Mouse (Mus musculus) ovary, postnatal 14 days (tissue): ENCODE data around the gene Sytl1.

Experiments
- DNase-seq: peaks from one replicate; pipeline ENCODE4 v3.0.0; 2022; ENCODE audit warnings: low spot score

The Sytl1 gene

GRCm38 (mm10) chr4:133278067-133278466 is 15.2 kb upstream of the Sytl1 start:
- DNase-seq: no peak

GRCm38 (mm10) chr4:133277104-133278026 is 14.5 kb upstream of the Sytl1 start, which contains the start of gene Tmem222:
Tmem222 (minus strand) TSS chr4:133277792.
- peak; percentile 94 for DNase-seq

- no peak for DNase-seq
Observed at GRCm38 (mm10) chr4:133270929-133271328, 8.0 kb upstream of the Sytl1 start.

GRCm38 (mm10) chr4:133269596-133269995 is 6.7 kb upstream of the Sytl1 start:
- no peak for DNase-seq

GRCm38 (mm10) chr4:133268931-133269330 is 6.0 kb upstream of the Sytl1 start:
- DNase-seq: no peak

- DNase-seq: no peak
Observed at GRCm38 (mm10) chr4:133266248-133266880, 3.5 kb upstream of the Sytl1 start.

- no peak for DNase-seq
Observed at GRCm38 (mm10) chr4:133265759-133266158, 2.8 kb upstream of the Sytl1 start.

GRCm38 (mm10) chr4:133265297-133265696 is 2.4 kb upstream of the Sytl1 start:
- no peak for DNase-seq

GRCm38 (mm10) chr4:133264559-133264958 is 1.6 kb upstream of the Sytl1 start:
- DNase-seq: no peak

GRCm38 (mm10) chr4:133263756-133264155 is 843 bp upstream of the Sytl1 start:
- DNase-seq: no peak

GRCm38 (mm10) chr4:133262375-133262765 is 543 bp downstream of the Sytl1 start:
- DNase-seq: no peak

- no peak for DNase-seq
Observed at GRCm38 (mm10) chr4:133261641-133262374, 1.1 kb downstream of the Sytl1 start.

GRCm38 (mm10) chr4:133257798-133258408 is 5.0 kb downstream of the Sytl1 start:
- DNase-seq: no peak

GRCm38 (mm10) chr4:133257230-133257629 is 5.7 kb downstream of the Sytl1 start:
- no peak for DNase-seq

- DNase-seq: no peak
Observed at GRCm38 (mm10) chr4:133256820-133257219, 6.1 kb downstream of the Sytl1 start.

- DNase-seq: no peak
Observed at GRCm38 (mm10) chr4:133255392-133255791, 7.5 kb downstream of the Sytl1 start.

GRCm38 (mm10) chr4:133253412-133253811 is 9.5 kb downstream of the Sytl1 start:
- no peak for DNase-seq

- no peak for DNase-seq
Observed at GRCm38 (mm10) chr4:133252089-133252488, 10.8 kb downstream of the Sytl1 start.

- no peak for DNase-seq
Observed at GRCm38 (mm10) chr4:133251214-133251613, 11.7 kb downstream of the Sytl1 start.

- DNase-seq: peak; percentile 84
Observed at GRCm38 (mm10) chr4:133250609-133251008, 12.3 kb downstream of the Sytl1 start.

GRCm38 (mm10) chr4:133247806-133248449 is 15.0 kb downstream of the Sytl1 start:
- DNase-seq: no peak

GRCm38 (mm10) chr4:133247072-133247471 is 15.8 kb downstream of the Sytl1 start:
- no peak for DNase-seq
